ENCODE assay signal across 12 mouse cellular contexts in genomic region chr2:174346612-174346998, GRCm38 (mm10). TPM values are rescaled to one million over a fixed set of nuclear protein-coding genes. Genes with fewer than 3 reads are reported as not detected.
DNase-seq lines count a peak whose midpoint lies in the region; ATAC-seq and TF ChIP-seq lines count a peak whose summit lies in the region.
"Had no signal": no experiment of that assay in that cellular context is flagged by ENCODE, and none has a peak within 500 bp of the region (broad histone marks: within the 10 kb centered on the region; RNA-seq: fewer than 3 reads in every experiment).

Gene Gm20721 (minus strand): TSS chr2:174346712.

- no peak for TF ChIP-seq CTCF in midbrain, postnatal 0 days (IDR thresholded peaks at IDR 0.05)

- ATAC-seq in heart, embryonic 13.5 days (ENCODE audit: extremely low read depth, insufficient number of reproducible peaks, low FRiP score, low TSS enrichment), result no peak
- ATAC-seq in midbrain, postnatal 0 days (ENCODE audit: low FRiP score), result no peak
- ATAC-seq in hindbrain, embryonic 12.5 days (ENCODE audit: low FRiP score), result no peak
- ATAC-seq in neural tube, embryonic 13.5 days (ENCODE audit: low read depth), result no peak
- no peak for ATAC-seq in megakaryocyte progenitor cell, adult 5-6 weeks (replicated peaks; ENCODE audit: poor library complexity)
- ATAC-seq: forebrain, postnatal 0 days had no signal

- no peak within 1 kb of the TSS for H3K9ac ChIP-seq in heart, embryonic 13.5 days
- H3K9ac ChIP-seq in midbrain, postnatal 0 days (replicated peaks; ENCODE audit: low read length, poor library complexity, severe bottlenecking), result no peak within 1 kb of the TSS
- no peak within 1 kb of the TSS for H3K9ac ChIP-seq in hindbrain, embryonic 12.5 days
- H3K9ac ChIP-seq in neural tube, embryonic 13.5 days, result no peak within 1 kb of the TSS
- H3K9ac ChIP-seq: forebrain, postnatal 0 days; heart, embryonic 12.5 days had no signal

- peaks cover 37% of the 10 kb centered on the region for H3K4me1 ChIP-seq in heart, embryonic 13.5 days
- H3K4me1 ChIP-seq in midbrain, embryonic 10.5 days, result peaks cover 21% of the 10 kb centered on the region
- H3K4me1 ChIP-seq in midbrain, postnatal 0 days (ENCODE audit: insufficient read depth, low read length), result peaks cover 9% of the 10 kb centered on the region
- H3K4me1 ChIP-seq in hindbrain, embryonic 12.5 days, result peaks cover 23% of the 10 kb centered on the region
- peaks cover 40% of the 10 kb centered on the region for H3K4me1 ChIP-seq in neural tube, embryonic 13.5 days (replicated peaks)

- intact Hi-C loops in heart, postnatal 36 days (cut with DNase I), result no loop called here

- no peaks in the 10 kb centered on the region for H3K27me3 ChIP-seq in heart, embryonic 13.5 days (replicated peaks)
- no peaks in the 10 kb centered on the region for H3K27me3 ChIP-seq in midbrain, embryonic 10.5 days (ENCODE audit: low read depth, poor library complexity, severe bottlenecking)
- H3K27me3 ChIP-seq in midbrain, postnatal 0 days (ENCODE audit: insufficient read depth, low read length), result no peaks in the 10 kb centered on the region
- no peaks in the 10 kb centered on the region for H3K27me3 ChIP-seq in hindbrain, embryonic 12.5 days
- no peaks in the 10 kb centered on the region for H3K27me3 ChIP-seq in neural tube, embryonic 13.5 days
- H3K27me3 ChIP-seq: heart, embryonic 12.5 days had no signal

- no peak within 1 kb of the TSS for H3K4me2 ChIP-seq in heart, embryonic 13.5 days
- H3K4me2 ChIP-seq in midbrain, postnatal 0 days (ENCODE audit: low read depth, low read length, poor library complexity, severe bottlenecking), result no peak within 1 kb of the TSS
- H3K4me2 ChIP-seq in hindbrain, embryonic 12.5 days (replicated peaks), result no peak within 1 kb of the TSS
- H3K4me2 ChIP-seq in neural tube, embryonic 13.5 days, result no peak within 1 kb of the TSS
- H3K4me2 ChIP-seq: heart, embryonic 12.5 days had no signal

- 93% methylated on average over 5 of the region's 5 CpGs for whole genome bisulfite sequencing in heart, embryonic 13.5 days
- WGBS in midbrain, embryonic 10.5 days, result 94% methylated on average over 5 of the region's 5 CpGs
- WGBS in midbrain, postnatal 0 days, result 93% methylated on average over 5 of the region's 5 CpGs
- WGBS in hindbrain, embryonic 12.5 days, result 95% methylated on average over 5 of the region's 5 CpGs
- WGBS in neural tube, embryonic 13.5 days, result 91% methylated on average over 5 of the region's 5 CpGs

- H3K27ac ChIP-seq in heart, embryonic 13.5 days (replicated peaks), result no peak within 1 kb of the TSS
- H3K27ac ChIP-seq in midbrain, embryonic 10.5 days (replicated peaks), result no peak within 1 kb of the TSS
- no peak within 1 kb of the TSS for H3K27ac ChIP-seq in midbrain, postnatal 0 days (ENCODE audit: low read depth, low read length)
- no peak within 1 kb of the TSS for H3K27ac ChIP-seq in hindbrain, embryonic 12.5 days
- no peak within 1 kb of the TSS for H3K27ac ChIP-seq in neural tube, embryonic 13.5 days (replicated peaks)

- H3K9me3 ChIP-seq in heart, embryonic 13.5 days, result no peaks in the 10 kb centered on the region
- H3K9me3 ChIP-seq in midbrain, embryonic 10.5 days (replicated peaks), result no peaks in the 10 kb centered on the region; the same call in 1 of the 2 replicates
- no peaks in the 10 kb centered on the region for H3K9me3 ChIP-seq in midbrain, postnatal 0 days (ENCODE audit: low read length)
- 0 out of 2 replicates have a peak, but pooled peaks cover 4% of the 10 kb centered on the region for H3K9me3 ChIP-seq in hindbrain, embryonic 12.5 days (replicated peaks)
- no peaks in the 10 kb centered on the region for H3K9me3 ChIP-seq in neural tube, embryonic 13.5 days
- H3K9me3 ChIP-seq: heart, embryonic 12.5 days had no signal

- DNase-seq in heart, postnatal 36 days, result no peak
- no peak for DNase-seq in midbrain, embryonic 10.5 days (ENCODE audit: low spot score)
- DNase-seq in midbrain, postnatal 0 days (ENCODE audit: low spot score), result no peak
- DNase-seq in adrenal gland, postnatal 36 days, result no peak
- DNase-seq: forebrain, postnatal 0 days; kidney, postnatal 25 days; left cerebral cortex, postnatal 4 days had no signal

- no peak within 1 kb of the TSS for H3K4me3 ChIP-seq in heart, embryonic 13.5 days
- H3K4me3 ChIP-seq in midbrain, embryonic 10.5 days, result no peak within 1 kb of the TSS
- no peak within 1 kb of the TSS for H3K4me3 ChIP-seq in midbrain, postnatal 0 days (ENCODE audit: low read depth, low read length)
- no peak within 1 kb of the TSS for H3K4me3 ChIP-seq in hindbrain, embryonic 12.5 days
- H3K4me3 ChIP-seq in neural tube, embryonic 13.5 days, result no peak within 1 kb of the TSS
- H3K4me3 ChIP-seq: heart, embryonic 12.5 days had no signal

- peaks cover 57% of the 10 kb centered on the region for H3K36me3 ChIP-seq in heart, embryonic 13.5 days
- peaks cover 59% of the 10 kb centered on the region for H3K36me3 ChIP-seq in midbrain, embryonic 10.5 days
- peaks cover 21% of the 10 kb centered on the region for H3K36me3 ChIP-seq in midbrain, postnatal 0 days (ENCODE audit: insufficient read depth, low read length)
- peaks cover 42% of the 10 kb centered on the region for H3K36me3 ChIP-seq in hindbrain, embryonic 12.5 days
- peaks cover 41% of the 10 kb centered on the region for H3K36me3 ChIP-seq in neural tube, embryonic 13.5 days

RNA-seq across cellular contexts. Expression of gene Gm20721, which starts in this region (rescaled TPM):
- polyA plus RNA-seq in heart, embryonic 13.5 days (2015; fragmentation: Nextera tagmentation; extraction: Ambion mirVana), result 16.0 and 26.6 TPM in 2 replicates
- 1 to 10 TPM; 2.4 TPM for total RNA-seq in heart, postnatal 36 days (2021)
- 12.7 and 15.2 TPM in 2 replicates for polyA plus RNA-seq in midbrain, embryonic 10.5 days (2016; fragmentation: Nextera tagmentation; extraction: Ambion mirVana)
- not detected in 2 replicates for total RNA-seq in midbrain, postnatal 0 days (2014; rRNA removed)
- polyA plus RNA-seq in midbrain, postnatal 0 days (2015; fragmentation: Nextera tagmentation; extraction: Ambion mirVana), result 9.8 and 10.8 TPM in 2 replicates
- 13.7 and 14.5 TPM in 2 replicates for polyA plus RNA-seq in hindbrain, embryonic 12.5 days (2016; fragmentation: Nextera tagmentation; extraction: Ambion mirVana)
- polyA plus RNA-seq in neural tube, embryonic 13.5 days (2015; fragmentation: Nextera tagmentation; extraction: Ambion mirVana), result 14.3 and 28.0 TPM in 2 replicates
- total RNA-seq in megakaryocyte progenitor cell, adult 5-6 weeks (2015), result 0.12 TPM in 1 of 2 replicates, not detected in the other
- 3.1 and 3.3 TPM in 2 replicates for total RNA-seq in megakaryocyte progenitor cell, adult 5-6 weeks (2017)
- total RNA-seq in adrenal gland, postnatal 36 days (2021), result 1 to 10 TPM; 2.2 to 2.6 TPM
- total RNA-seq: forebrain, postnatal 0 days had no signal
